Mouse (Mus musculus): Measurements from ENCODE around the gene Ccl28.

DNA sequence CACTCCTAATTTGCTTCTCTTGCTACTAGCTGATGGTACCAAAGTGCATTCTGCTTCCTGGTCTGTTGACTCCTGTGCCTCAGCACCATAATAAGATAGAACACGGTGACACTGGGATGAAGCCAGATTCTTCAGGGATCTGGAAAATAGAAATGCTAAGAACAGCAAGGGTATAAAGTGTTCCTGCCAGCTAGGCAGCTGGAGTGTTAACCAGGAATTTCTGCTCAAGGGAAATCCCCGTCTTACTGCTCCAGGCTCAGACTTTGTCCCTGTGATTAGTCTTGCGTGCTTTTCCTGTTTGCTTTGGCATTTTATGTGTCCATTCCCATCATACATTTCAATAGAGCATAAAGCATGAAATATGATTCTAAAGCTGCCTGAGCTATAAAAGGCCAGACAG is 3.9 kb upstream of the Ccl28 start:
- TF ChIP-seq CTCF (conservative IDR thresholded peaks at IDR 0.05; ENCODE audit: low read length) (no peak), POU5F1 (IDR thresholded peaks at IDR 0.05; ENCODE audit: borderline replicate concordance, low read length) (no peak)
